Mouse (Mus musculus): Measurements from ENCODE around the gene Gm49396. TPM values are rescaled to one million over a fixed set of nuclear protein-coding genes. Genes with fewer than 3 reads are reported as not detected.
A peak's percentile ranks its signal among the peaks of the same experiment; 100 is the strongest.

Gene Gm49396
- total RNA-seq, 1 experiment from 2014 or later: 20.3 TPM

DNA sequence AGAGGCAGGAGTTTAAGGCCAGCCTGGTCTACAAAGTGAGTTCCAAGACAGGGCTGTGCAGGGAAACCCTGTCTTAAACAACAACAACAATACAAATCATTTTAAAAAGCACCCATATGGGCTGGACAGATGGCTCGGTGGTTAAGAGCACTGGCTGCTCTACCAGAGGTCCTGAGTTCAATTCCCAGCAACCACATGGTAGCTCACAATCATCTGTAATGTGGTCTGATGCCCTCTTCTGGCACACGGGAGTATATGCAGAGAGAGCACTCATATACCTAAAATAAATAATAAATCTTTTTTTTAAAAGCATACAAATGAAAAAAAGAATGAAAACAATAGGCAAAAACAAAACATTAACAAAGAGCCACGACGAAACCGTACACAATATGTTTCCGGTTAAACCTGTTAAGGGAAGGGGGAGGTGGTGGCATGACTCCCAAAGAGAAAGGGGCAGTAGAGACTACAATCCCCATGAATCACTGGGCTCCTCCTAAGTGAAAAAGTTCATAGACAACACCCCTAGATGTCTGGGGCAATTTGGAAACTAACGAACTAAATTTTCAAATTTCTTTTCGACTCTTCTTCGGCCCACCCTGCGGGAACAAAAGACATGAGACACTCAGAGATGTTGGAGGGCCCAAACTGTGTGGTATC lies 11.6 kb upstream of the Gm49396 start:
- ATAC-seq (ENCODE audit: extremely low read depth, insufficient number of reproducible peaks, low FRiP score, poor library complexity, severe bottlenecking): peak; percentile 46

DNA sequence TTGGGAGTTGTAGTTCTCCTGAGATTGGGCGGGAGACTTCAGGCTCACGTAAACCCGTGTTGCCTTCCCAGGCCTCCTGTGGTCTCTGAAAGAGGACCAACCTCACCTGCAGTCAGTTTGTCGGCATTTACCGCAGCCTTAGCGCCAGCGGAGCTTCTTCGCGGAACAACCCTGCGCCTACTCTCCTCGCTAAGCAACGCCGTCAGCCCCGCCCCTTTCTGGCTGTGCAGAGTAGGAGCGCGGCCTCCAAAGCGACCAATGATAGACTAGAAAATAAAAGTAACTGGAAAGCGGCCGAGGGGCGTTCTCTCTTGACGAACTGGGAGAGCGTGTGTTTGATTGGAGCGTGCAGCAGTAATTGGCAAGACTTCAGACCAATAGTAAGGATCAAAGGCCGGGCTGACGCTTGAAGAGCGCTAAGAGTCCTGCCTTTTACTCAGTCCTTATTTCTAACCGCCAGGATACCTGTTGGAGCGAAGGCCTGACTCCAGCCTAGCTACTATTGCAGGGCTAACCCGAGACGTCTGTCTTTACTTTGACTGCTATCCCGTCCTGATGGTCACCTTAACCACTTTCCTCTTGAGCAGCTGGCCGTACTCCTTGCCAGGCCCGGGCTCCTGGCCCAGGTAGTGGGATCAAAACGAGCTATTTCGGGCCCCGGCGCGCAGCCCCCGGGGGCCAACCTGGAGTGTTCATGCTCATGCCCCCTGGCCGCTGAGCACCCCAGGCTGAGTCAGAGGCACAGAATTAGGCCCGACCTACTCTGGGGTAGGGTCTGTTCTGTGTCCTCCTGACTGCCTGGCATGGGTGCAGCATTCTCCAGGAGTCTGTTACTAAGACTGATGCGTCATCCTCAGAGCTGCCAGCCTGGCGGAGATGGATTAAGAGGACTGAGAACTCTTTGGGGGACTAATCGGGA lies 10.8 kb upstream of the Gm49396 start, which contains the start of the genes Hspb6 and Proser3:
TSS of gene Hspb6 (plus strand) at position 77 of the 919 bp plus-strand sequence.
TSS of gene Proser3 (minus strand) at position 198 of the 919 bp plus-strand sequence.
- peak; percentile 95 for ATAC-seq (ENCODE audit: extremely low read depth, insufficient number of reproducible peaks, low FRiP score, poor library complexity, severe bottlenecking)

DNA sequence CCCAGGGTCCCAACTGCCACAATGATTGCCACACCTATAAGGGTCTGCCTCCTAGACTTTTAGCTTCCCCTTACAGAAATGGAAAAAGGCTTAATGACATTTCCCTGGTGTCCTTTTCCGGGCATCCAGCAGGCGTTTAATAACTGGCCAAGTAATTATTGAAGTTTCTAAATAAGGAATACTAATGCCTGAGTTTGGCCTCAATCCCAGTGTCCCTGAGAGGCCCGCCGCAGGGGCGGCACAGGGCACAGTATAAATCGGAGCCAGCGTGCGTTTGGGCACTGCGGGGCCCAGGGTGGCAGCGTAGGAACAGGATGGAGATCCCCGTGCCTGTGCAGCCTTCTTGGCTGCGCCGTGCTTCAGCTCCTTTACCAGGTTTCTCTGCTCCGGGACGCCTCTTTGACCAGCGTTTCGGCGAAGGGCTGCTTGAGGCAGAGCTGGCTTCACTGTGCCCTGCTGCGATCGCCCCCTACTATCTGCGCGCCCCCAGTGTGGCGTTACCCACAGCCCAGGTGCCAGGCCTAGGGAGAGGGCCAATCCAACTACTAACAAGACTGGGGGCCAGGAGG lies 10.0 kb upstream of the Gm49396 start:
- ATAC-seq (ENCODE audit: extremely low read depth, insufficient number of reproducible peaks, low FRiP score, poor library complexity, severe bottlenecking): no peak

DNA sequence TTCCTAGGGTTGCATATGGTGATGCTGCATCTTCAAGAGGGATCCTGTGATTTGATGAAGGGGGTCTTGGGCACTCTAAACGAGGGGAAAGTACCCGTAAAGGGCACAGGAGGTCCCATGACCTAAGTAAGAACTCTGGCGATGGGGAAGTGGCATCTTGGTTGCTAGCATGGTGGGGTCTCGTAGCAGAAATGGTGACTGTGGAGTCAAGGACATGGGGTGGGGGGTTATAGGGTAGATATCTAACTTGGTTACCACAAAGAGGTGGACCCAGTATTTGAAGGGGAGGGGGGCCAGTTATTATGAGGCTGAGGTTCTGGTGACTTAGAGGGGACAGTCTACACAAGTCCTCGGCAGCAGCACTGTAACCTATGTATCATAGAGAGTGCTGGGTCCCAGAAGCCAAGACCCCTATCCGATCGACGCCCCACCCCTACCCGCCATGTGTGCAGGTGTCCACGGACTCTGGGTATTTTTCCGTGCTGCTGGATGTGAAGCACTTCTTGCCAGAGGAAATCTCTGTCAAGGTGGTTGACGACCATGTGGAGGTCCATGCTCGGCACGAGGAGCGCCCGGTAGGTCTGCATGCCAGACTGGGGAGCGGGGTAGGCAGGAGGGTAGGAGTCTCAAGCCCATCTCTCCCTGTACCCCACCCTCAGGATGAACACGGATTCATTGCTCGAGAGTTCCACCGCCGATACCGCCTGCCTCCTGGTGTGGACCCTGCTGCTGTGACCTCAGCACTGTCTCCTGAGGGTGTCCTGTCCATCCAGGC lies 9.1 kb upstream of the Gm49396 start:
- no peak for ATAC-seq (ENCODE audit: extremely low read depth, insufficient number of reproducible peaks, low FRiP score, poor library complexity, severe bottlenecking)

DNA sequence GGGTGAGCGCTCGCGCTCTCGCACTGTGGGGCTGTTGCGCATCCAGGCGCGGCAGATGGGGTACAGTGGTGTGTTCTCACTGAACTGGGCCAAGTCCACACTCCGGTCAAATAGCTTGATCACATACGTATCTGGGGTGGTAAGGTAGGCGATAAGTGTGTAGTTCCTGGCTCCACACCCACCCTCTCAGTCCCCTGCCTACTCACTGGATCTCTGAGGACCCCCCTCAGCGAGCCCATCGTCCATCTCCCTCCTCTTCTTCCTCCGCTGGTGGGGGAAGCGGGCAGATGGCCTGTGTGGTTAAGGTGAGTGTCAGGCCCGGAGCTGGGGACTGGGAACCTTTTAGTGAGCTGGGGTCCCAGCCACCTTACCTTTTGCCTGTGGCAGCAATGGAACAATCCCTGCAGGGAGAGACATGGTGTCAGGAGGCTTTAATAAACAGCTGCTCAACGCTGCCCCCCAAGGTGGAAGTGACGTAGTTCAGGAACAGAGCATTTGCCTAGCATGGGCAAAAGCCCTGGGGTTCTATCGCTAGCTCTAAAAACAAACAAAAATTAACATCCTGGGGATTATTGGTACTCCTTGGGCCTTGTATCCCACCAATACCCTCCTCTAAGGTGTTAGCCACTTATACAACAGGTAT lies 6.1 kb upstream of the Gm49396 start:
- ATAC-seq (ENCODE audit: extremely low read depth, insufficient number of reproducible peaks, low FRiP score, poor library complexity, severe bottlenecking): no peak

DNA sequence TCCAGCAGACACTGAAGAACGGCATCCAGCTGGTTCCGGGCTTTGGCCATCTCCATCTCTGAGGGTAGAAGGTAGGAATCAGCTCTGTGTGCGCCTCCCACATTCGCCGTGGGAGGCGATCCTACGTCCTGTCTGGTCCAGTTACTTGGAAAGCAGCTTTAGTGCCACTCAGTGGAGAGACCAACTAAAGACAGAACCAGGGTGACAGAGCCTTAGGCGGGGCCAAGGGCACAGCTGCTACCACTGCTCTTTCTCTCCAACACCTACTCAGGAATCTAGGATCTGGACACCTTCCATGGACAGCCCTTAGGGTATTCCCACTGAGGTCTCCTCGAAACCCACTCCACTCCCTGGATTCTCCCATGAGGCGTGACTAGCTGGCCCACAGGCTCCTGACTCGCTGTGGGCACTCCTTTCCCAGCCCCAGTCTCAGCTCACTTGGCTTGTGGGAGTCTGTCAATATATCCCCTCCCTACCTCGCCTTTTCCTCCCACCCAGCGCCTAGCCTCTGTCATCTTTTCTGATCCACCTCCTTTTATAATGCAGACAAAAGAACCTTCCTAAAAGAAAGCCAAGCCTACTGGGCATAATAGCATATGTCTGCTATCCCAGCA lies 5.1 kb upstream of the Gm49396 start:
- ATAC-seq (ENCODE audit: extremely low read depth, insufficient number of reproducible peaks, low FRiP score, poor library complexity, severe bottlenecking): no peak

DNA sequence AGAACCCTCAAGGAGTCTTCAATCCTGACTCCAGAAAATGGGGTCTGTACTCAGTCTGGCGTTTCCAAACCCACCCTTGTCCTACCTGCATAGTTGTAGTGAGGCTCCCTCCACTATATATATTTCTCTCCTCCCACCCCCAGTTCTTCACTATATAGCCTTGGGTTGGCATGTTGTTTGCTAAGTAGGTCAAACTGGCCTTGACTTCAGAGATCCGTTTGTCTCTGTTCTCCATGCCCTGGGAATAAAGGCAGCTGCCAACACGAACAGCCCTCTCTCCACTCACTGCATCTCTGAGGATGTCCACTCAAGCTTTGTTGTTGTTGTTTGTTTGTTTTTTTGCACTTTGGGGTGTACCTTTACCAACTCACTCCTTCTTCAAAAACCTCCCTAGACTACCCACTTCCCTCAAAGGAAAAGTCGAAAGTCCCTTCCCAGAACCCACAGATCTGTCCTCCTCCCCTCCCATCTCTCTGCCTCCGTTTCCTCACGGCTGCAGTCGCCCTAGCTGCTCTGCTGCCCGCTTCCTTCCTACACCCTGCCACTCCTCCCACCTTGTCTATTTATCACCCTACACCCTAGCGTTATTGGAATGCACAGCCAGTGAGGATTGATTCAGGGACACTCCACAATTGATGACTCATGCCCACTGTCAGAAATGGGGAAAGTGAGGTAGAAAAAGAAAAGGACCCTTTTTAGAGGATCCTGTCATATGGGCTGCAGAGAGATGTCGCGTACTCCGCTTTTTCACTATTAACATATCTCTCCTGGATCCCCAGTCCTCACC lies 4.3 kb upstream of the Gm49396 start:
- ATAC-seq (ENCODE audit: extremely low read depth, insufficient number of reproducible peaks, low FRiP score, poor library complexity, severe bottlenecking): no peak

DNA sequence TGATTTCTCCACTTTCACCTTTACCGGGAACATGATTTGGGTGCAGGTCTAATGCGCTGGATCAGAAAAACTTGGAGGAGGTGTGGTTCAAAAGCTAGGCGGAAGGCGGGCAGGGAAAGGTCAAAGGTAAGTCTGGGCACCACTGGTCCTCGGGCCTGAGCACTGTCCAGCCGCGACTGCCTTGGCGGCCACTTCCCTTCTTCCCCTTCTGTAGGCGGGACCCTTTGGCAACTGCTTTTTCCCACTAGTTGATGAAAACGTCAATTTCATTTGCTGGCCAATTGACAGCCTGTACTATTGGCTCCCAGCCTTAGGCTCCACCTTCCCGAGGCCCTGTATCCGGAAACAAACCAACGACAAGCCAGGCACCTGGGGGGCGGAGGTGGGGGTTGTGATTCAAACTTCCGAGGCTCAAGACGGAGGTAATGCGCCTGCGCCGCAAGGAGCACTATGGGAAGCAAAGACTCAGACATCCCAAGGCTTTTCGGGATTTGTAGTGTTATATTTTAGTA lies 3.6 kb upstream of the Gm49396 start, which contains the start of gene Lin37:
TSS of gene Lin37 (minus strand) at position 396 of the 512 bp plus-strand sequence.
- ATAC-seq (ENCODE audit: extremely low read depth, insufficient number of reproducible peaks, low FRiP score, poor library complexity, severe bottlenecking): peak; percentile 71

DNA sequence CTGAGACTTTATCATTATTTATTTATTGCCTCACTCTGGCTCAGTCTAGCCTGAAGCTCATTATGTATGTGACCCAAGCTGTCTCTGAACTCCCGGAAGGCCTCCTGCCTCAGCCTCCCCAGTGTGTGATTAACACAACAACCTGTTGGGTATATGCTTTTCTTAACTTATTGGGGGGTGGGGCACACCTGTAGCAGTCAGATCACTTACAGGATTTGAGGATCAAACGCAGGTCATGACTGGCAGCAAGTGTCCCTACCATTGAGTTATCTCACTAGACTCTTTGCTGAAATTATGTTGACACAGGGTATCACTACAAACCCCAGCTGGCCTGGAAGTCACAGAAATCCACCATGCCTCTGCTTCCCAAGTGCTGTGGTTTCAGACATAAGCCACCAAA lies 2.8 kb upstream of the Gm49396 start:
- no peak for ATAC-seq (ENCODE audit: extremely low read depth, insufficient number of reproducible peaks, low FRiP score, poor library complexity, severe bottlenecking)

DNA sequence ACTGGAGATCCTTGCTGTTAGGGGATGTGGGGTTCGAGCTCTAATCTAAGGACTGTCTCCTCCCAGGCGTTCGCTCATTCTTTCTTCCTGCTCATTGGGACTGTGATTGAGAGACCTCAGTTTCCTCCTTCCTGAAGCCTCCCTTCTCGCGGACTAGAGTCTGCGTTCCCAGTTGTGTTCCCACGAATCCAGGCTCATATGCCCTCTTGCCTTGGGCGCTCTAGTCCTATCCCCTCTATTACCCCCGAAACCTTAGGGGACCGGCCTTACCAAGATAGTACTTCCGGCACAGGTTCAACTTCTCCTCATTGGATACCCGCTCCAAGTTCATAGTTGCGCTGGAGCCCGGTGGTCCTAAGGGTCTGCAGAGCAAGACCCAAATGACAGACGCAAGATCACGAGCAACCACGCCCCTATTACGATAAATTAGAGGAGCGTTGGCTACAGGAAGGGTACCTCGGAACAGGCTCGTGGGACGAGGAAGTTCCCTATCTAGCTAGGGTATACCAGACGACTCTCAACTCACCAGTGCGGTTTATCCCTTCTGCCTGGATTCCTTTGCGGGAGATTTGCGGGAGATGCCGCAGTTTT lies 523 bp upstream of the Gm49396 start:
- peak; percentile 2; the same call in 1 of the 2 replicates for ATAC-seq (ENCODE audit: extremely low read depth, insufficient number of reproducible peaks, low FRiP score, poor library complexity, severe bottlenecking)

DNA sequence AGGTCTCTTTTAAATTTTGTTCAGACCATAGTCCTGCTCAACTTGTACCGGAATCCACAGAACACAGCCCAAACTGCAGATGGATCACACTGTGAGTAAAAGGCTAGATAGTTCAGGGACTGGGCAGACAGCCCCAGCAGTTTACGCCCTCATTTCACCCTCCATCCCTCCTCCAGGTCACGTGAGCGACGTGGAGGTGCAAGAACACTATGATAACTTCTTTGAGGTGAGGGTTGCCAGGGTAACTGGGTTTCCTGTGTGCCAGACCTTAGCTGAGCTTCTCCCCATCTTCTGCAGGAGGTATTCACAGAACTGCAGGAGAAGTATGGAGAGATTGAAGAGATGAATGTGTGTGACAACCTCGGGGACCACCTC lies 749 bp downstream of the Gm49396 start:
- no peak for ATAC-seq (ENCODE audit: extremely low read depth, insufficient number of reproducible peaks, low FRiP score, poor library complexity, severe bottlenecking)

DNA sequence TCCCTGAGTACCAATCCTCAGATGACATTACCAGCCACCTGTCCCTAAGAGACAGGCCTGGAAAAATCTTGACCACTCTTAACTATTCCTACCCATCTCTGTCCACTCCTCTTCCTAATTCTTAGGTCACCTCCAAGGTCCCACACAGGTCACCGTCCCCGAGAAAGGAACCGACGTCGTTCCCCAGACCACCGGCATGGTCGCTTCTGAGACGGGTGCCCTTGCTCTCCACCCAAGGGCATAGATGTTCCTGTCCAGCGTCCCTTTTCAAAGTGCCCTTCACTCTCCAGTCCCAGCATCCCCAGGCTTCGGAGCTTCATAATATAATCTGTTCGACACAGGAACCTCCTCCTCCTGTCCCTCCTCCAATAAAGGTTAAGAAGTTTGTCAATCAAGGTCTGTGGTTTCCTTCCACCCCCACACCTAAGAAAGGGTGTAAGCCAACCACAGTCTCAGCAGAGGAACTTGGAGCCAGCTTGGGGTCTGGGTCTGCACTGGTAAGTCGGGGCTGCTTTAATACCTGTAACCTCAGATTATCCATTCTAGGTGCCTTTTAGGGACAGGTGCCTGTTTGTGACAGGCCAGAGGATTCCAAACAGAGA lies 1.9 kb downstream of the Gm49396 start, which contains the start of gene Igflr1:
TSS of gene Igflr1 (plus strand) at position 458 of the 602 bp plus-strand sequence.
- ATAC-seq (ENCODE audit: extremely low read depth, insufficient number of reproducible peaks, low FRiP score, poor library complexity, severe bottlenecking): no peak

DNA sequence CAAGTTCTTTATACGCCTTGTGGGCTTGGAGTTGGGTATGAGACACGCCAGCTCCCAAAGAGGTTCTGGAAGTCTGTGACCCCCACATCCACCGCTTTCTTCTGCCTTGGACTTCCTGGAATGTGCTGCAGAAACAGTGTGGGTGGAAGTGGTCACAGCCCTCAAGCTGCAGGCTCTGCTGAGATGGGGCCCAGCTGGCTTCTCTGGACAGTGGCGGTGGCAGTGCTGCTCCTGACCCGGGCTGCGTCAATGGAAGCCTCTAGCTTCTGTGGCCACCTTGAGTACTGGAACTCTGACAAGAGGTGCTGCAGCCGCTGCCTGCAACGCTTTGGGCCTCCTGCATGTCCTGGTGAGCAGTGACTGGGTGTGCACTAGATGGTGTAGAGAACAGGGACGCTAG lies 2.9 kb downstream of the Gm49396 start:
- no peak for ATAC-seq (ENCODE audit: extremely low read depth, insufficient number of reproducible peaks, low FRiP score, poor library complexity, severe bottlenecking)

DNA sequence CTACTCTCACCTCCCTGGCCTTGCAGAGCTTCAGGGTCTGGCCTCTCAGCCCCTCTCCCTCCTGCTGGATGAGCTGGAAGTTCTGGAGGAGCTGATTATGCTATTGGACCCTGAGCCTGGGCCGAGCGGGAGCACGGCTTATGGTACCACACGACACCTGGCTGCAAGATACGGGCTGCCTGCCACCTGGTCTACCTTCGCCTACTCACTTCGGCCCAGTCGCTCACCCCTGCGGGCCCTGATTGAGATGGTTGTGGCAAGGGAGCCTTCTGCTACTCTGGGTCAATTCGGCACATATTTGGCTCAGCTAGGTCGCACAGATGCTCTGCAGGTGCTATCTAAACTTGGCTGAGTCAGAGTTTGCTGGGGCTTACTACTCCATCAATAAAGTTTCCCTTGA lies 4.4 kb downstream of the Gm49396 start:
- no peak for ATAC-seq (ENCODE audit: extremely low read depth, insufficient number of reproducible peaks, low FRiP score, poor library complexity, severe bottlenecking)

DNA sequence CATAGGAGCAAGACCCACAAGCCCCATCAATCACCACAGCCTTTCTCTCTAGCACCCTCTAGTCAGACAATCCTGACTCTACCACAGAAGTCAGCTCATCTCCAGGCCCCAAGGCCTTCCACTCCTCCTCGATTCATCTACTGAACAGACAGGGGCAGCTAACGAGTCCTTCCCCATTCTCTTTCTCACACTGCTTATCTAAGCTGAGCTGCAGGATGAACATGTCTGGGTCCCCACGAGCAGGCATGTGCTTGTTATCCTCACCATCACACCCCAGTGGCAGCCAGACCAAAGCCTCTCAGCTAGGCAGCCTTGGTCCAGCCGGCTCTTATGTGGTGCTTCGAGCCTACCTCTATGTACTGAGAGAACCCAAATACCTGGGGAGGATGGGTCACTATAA lies 9.2 kb downstream of the Gm49396 start:
- no peak for ATAC-seq (ENCODE audit: extremely low read depth, insufficient number of reproducible peaks, low FRiP score, poor library complexity, severe bottlenecking)

DNA sequence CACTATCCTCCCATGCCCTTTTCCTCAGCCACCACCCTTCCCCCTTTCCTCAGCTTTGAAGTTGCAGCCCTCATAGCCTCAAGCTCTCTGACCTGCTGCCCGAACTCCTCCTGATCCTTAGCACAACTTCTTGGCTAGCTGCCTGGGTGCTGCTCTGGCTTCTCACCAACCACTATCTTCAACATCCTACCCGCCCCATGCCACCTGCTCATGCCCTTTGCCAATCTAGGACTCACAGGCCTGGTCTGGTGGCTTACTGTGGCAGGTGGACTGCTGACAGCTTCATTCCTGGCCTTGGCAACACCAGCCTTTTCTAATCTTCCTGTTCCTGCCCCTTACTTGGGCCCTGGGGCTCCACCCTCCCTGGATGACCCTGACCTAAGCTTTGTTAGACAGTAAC lies 9.8 kb downstream of the Gm49396 start:
- no peak for ATAC-seq (ENCODE audit: extremely low read depth, insufficient number of reproducible peaks, low FRiP score, poor library complexity, severe bottlenecking)

All from neutrophil, adult 5-6 weeks (primary cell).